28 mouse cellular contexts compared by ENCODE assay signal in the genomic region with DNA sequence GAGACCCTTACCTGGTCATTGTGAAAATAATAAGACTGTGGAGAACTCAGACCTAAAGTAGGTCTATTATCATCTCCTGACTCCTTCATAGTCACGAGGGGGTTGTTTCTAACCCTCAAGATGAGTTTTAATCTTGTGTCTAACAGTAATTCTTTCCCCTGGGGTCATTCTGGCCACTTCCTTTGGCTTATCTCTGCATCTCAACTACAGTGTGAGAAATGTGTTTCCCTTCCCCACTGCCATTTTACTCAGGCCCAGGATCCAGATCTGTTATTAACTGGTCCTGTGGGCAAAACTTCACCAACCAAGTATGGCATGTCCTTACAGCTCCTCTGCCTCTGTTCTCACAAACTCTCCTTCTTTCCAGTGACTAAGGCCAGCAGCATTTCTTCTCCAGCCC. TPM values are rescaled to one million over a fixed set of nuclear protein-coding genes. Genes with fewer than 3 reads are reported as not detected.
"Had no signal": no experiment of that assay in that cellular context is flagged by ENCODE, and none has a peak within 500 bp of the region (broad histone marks: within the 10 kb centered on the region; RNA-seq: fewer than 3 reads in every experiment).

No protein-coding gene starts in this region.

- H3K9ac ChIP-seq: liver, embryonic 14.5 days; lung, embryonic 14.5 days; midbrain, embryonic 12.5 days; neural tube, embryonic 13.5 days; neural tube, embryonic 15.5 days had no signal

- H3K4me1 ChIP-seq: midbrain, embryonic 10.5 days; midbrain, embryonic 12.5 days; neural tube, embryonic 13.5 days; neural tube, embryonic 15.5 days had no signal

- H3K4me2 ChIP-seq: lung, embryonic 14.5 days; midbrain, embryonic 12.5 days; neural tube, embryonic 13.5 days; neural tube, embryonic 15.5 days had no signal

- H3K27ac ChIP-seq: liver, embryonic 14.5 days; midbrain, embryonic 10.5 days; midbrain, embryonic 12.5 days; neural tube, embryonic 13.5 days; neural tube, embryonic 15.5 days had no signal

- H3K4me3 ChIP-seq: midbrain, embryonic 10.5 days; midbrain, embryonic 12.5 days; myocyte; neural tube, embryonic 13.5 days; neural tube, embryonic 15.5 days had no signal

- ATAC-seq: lung, postnatal 0 days; midbrain, embryonic 16.5 days had no signal

- H3K36me3 ChIP-seq: midbrain, embryonic 10.5 days; midbrain, embryonic 12.5 days; neural tube, embryonic 13.5 days; neural tube, embryonic 15.5 days had no signal

- DNase-seq: lung, adult 18-20 months; lung, embryonic 14.5 days; lung, postnatal 14 days; lung, postnatal 4 days; midbrain, embryonic 14.5 days; retina, postnatal 1 day; right cerebral cortex, adult 18-20 months; right cerebral cortex, postnatal 25 days; right cerebral cortex, postnatal 4 days; spleen, adult 18-20 months; thymus, adult 18-20 months; thymus, postnatal 14 days; thymus, postnatal 36 days had no signal

- H3K27me3 ChIP-seq: midbrain, embryonic 12.5 days; neural tube, embryonic 13.5 days; neural tube, embryonic 15.5 days had no signal

- H3K9me3 ChIP-seq: midbrain, embryonic 10.5 days; midbrain, embryonic 12.5 days; neural tube, embryonic 13.5 days; neural tube, embryonic 15.5 days had no signal

RNA-seq across cellular contexts. Expression of gene Gm17359, which starts 12.8 kb away (rescaled TPM):
- total RNA-seq: megakaryocyte, adult 5-6 weeks; megakaryocyte-erythroid progenitor cell, adult 5-6 weeks had no signal
- polyA plus RNA-seq: liver, embryonic 14.5 days; liver, embryonic 16.5 days; lung, embryonic 14.5 days; lung, postnatal 0 days; midbrain, embryonic 12.5 days; midbrain, embryonic 16.5 days; myocyte; neural tube, embryonic 13.5 days; neural tube, embryonic 15.5 days; small intestine, adult 2 months; stomach, embryonic 14.5 days; stomach, embryonic 16.5 days; thymus, postnatal 0 days had no signal
